Mouse (Mus musculus) stomach, embryonic 16.5 days (tissue): ENCODE data around the gene Mov10. TPM values are rescaled to one million over a fixed set of nuclear protein-coding genes. Genes with fewer than 3 reads are reported as not detected.
A peak's percentile ranks its signal among the peaks of the same experiment; 100 is the strongest.

ENCODE experiments used
- ATAC-seq: fragments of 200-750 bp; cut with Nextera tagmentation; 2 replicates; pipeline ENCODE4 v1.8.0; 2017; ENCODE audit warnings: moderate number of reproducible peaks, moderate TSS enrichment; ENCODE audit not compliant: insufficient read depth, low FRiP score
- H3K27ac ChIP-seq: fragments of 300-500 bp; sonication (generic); 2 replicates; pipeline ENCODE4 v1.5.1; 2014; ENCODE audit warnings: low read length
- H3K27me3 ChIP-seq: fragments of 300-500 bp; sonication (generic); 2 replicates; pipeline ENCODE4 v1.6.1; 2014; ENCODE audit warnings: low read length, control low read depth, mixed read lengths; ENCODE audit not compliant: control insufficient read depth, insufficient read depth
- H3K36me3 ChIP-seq: fragments of 300-500 bp; sonication (generic); 2 replicates; pipeline ENCODE4 v1.6.1; 2014; ENCODE audit warnings: low read length; ENCODE audit not compliant: control insufficient read depth, insufficient read depth
- H3K4me1 ChIP-seq: fragments of 300-500 bp; sonication (generic); 2 replicates; pipeline ENCODE4 v1.6.1; 2014; ENCODE audit warnings: low read length, control low read depth, mixed read lengths; ENCODE audit not compliant: control insufficient read depth, insufficient read depth
- H3K4me2 ChIP-seq: fragments of 300-500 bp; sonication (generic); 2 replicates; pipeline ENCODE4 v1.6.1; 2014; ENCODE audit warnings: low read depth, low read length, mixed read lengths
- H3K4me3 ChIP-seq: fragments of 300-500 bp; sonication (generic); replicated peaks from 2 replicates; pipeline ENCODE4 v1.5.1; 2014; ENCODE audit warnings: mild to moderate bottlenecking, low read length
- H3K9ac ChIP-seq: fragments of 300-500 bp; sonication (generic); 2 replicates; pipeline ENCODE4 v1.6.1; 2014; ENCODE audit warnings: low read length
- H3K9me3 ChIP-seq: fragments of 300-500 bp; sonication (generic); replicated peaks from 2 replicates; pipeline ENCODE4 v1.6.1; 2016; ENCODE audit warnings: low read length, control low read depth; ENCODE audit not compliant: control insufficient read depth
- WGBS: fragments of 180-500 bp; shearing (Covaris S2); extraction: QIAGEN DNeasy Blood & Tissue Kit; methylation state at CpG from one replicate; pipeline ENCODE4 v1.1.7; 2014; 5-methylcytosine and 5-hydroxymethylcytosine counted together
- polyA plus RNA-seq: library from polyadenylated mRNA; unstranded; fragments of >200 nt; fragmentation: Nextera tagmentation; extraction: Ambion mirVana; gene quantifications from 2 replicates; pipeline ENCODE4 v1.2.1, GENCODE M21; 2015

Mov10 gene
- polyA plus RNA-seq, 1 experiment from 2014 or later = 78.2 TPM

GRCm38 (mm10) chr3:104854465-104854864, 36.1 kb upstream of the Mov10 start:
- H3K36me3 ChIP-seq = peaks cover 4% of the 10 kb centered on the region; the same call in 1 of the 2 replicates
- no peaks in the 10 kb centered on the region for H3K27me3 ChIP-seq
- H3K9me3 ChIP-seq = no peaks in the 10 kb centered on the region
- no peak overlapping the region for H3K9ac ChIP-seq
- no peak overlapping the region for H3K4me3 ChIP-seq
- no peak for ATAC-seq
- WGBS = 90% methylated on average over 1 of the region's 1 CpGs
- H3K27ac ChIP-seq = no peak overlapping the region
- H3K4me1 ChIP-seq = no peaks in the 10 kb centered on the region; the same call in 1 of the 2 replicates
- H3K4me2 ChIP-seq = no peak overlapping the region

- 89% methylated on average over 4 of the region's 4 CpGs for WGBS
- Histone ChIP-seq H3K27me3 (no peaks in the 10 kb centered on the region), H3K36me3 (peaks cover 7% of the 10 kb centered on the region; the same call in 1 of the 2 replicates), H3K4me2 (no peak overlapping the region), H3K27ac (no peak overlapping the region), H3K4me1 (no peaks in the 10 kb centered on the region), H3K4me3 (no peak overlapping the region), H3K9ac (no peak overlapping the region), H3K9me3 (no peaks in the 10 kb centered on the region)
- ATAC-seq = no peak
Measured at GRCm38 (mm10) chr3:104846601-104847000, 28.2 kb upstream of the Mov10 start.

- Histone ChIP-seq H3K9ac (no peak overlapping the region), H3K4me3 (no peak overlapping the region), H3K27ac (no peak overlapping the region), H3K27me3 (no peaks in the 10 kb centered on the region), H3K9me3 (no peaks in the 10 kb centered on the region), H3K36me3 (peaks cover 7% of the 10 kb centered on the region; the same call in 1 of the 2 replicates), H3K4me2 (no peak overlapping the region), H3K4me1 (no peaks in the 10 kb centered on the region)
- 95% methylated on average over 5 of the region's 5 CpGs for WGBS
- ATAC-seq = no peak
Measured at GRCm38 (mm10) chr3:104841049-104841448, 22.7 kb upstream of the Mov10 start.

DNA sequence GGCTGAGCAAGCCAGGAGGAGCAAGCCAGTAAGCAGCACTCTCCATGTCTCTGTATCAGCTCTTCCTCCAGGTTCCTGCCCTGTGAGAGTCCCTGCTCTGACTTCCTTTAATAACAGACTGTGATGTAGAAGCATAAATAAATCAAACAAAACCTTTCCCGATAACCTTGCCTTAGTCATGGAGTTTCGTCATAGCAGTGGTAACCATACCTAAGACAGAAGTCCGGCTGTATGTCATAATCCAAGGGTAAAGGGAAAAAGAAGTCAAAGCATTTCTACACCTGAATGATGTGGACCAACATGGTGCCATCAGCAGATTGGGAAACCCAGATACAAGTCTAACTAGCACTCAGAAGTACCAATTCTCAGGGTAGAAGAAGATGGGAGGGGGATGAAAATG, 17.4 kb upstream of the Mov10 start:
- Histone ChIP-seq H3K27ac (no peak overlapping the region), H3K4me2 (no peak overlapping the region), H3K4me1 (no peaks in the 10 kb centered on the region), H3K9ac (no peak overlapping the region), H3K27me3 (no peaks in the 10 kb centered on the region), H3K4me3 (no peak overlapping the region), H3K9me3 (no peaks in the 10 kb centered on the region), H3K36me3 (peaks cover 12% of the 10 kb centered on the region)
- no peak for ATAC-seq
- 91% methylated on average over 3 of the region's 3 CpGs for WGBS

- Histone ChIP-seq H3K4me1 (peaks cover 12% of the 10 kb centered on the region), H3K9ac (no peak overlapping the region), H3K4me3 (no peak overlapping the region), H3K4me2 (no peak overlapping the region), H3K27ac (no peak overlapping the region), H3K27me3 (no peaks in the 10 kb centered on the region), H3K9me3 (no peaks in the 10 kb centered on the region), H3K36me3 (peaks cover 7% of the 10 kb centered on the region; the same call in 1 of the 2 replicates)
- 78% methylated on average over 3 of the region's 3 CpGs for WGBS
- no peak for ATAC-seq
Measured at GRCm38 (mm10) chr3:104822413-104822812, 4.0 kb upstream of the Mov10 start.

- Histone ChIP-seq H3K27ac (no peak overlapping the region), H3K9me3 (no peaks in the 10 kb centered on the region), H3K9ac (no peak overlapping the region), H3K27me3 (no peaks in the 10 kb centered on the region), H3K4me2 (no peak overlapping the region), H3K36me3 (0 out of 2 replicates have a peak, but pooled peaks cover 3% of the 10 kb centered on the region), H3K4me3 (no peak overlapping the region), H3K4me1 (peaks cover 20% of the 10 kb centered on the region)
- no peak for ATAC-seq
- WGBS = 68% methylated on average over 1 of the region's 1 CpGs
Measured at GRCm38 (mm10) chr3:104820426-104820825, 2.1 kb upstream of the Mov10 start.

DNA sequence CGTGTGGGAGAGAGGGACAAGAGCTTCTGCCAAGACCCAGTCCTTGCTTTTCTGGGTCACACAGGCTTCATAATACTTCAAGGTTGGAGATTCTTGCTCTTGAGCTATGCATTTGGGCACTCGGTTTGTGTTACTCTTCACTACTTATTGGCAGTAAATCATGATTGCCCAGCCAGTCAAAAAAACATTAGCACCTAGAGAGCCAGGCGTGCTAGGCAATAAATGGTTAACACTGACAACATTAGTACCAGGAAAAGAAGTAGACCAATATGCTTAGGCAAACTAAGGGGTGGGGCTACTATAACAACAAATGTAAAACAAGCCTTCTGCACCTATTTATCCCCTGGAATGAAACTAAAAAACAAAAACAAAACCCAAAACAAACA, 379 bp upstream of the Mov10 start:
- Histone ChIP-seq H3K9ac (peak overlapping the region; percentile 93), H3K4me2 (peak overlapping the region; percentile 73), H3K4me1 (peaks cover 22% of the 10 kb centered on the region), H3K4me3 (peak overlapping the region; percentile 91), H3K27ac (peak overlapping the region; percentile 97), H3K27me3 (no peaks in the 10 kb centered on the region), H3K36me3 (no peaks in the 10 kb centered on the region), H3K9me3 (no peaks in the 10 kb centered on the region)
- WGBS = 2% methylated on average over 3 of the region's 3 CpGs
- no peak for ATAC-seq

- Histone ChIP-seq H3K4me2 (peak overlapping the region; percentile 73), H3K4me3 (peak overlapping the region; percentile 91), H3K4me1 (peaks cover 22% of the 10 kb centered on the region), H3K9ac (peak overlapping the region; percentile 93), H3K27ac (peak overlapping the region; percentile 97), H3K9me3 (no peaks in the 10 kb centered on the region), H3K27me3 (no peaks in the 10 kb centered on the region), H3K36me3 (no peaks in the 10 kb centered on the region)
- ATAC-seq = peak; percentile 74
- WGBS = 0% methylated on average over 46 of the region's 46 CpGs
Measured at GRCm38 (mm10) chr3:104817481-104817990, 827 bp downstream of the Mov10 start.

DNA sequence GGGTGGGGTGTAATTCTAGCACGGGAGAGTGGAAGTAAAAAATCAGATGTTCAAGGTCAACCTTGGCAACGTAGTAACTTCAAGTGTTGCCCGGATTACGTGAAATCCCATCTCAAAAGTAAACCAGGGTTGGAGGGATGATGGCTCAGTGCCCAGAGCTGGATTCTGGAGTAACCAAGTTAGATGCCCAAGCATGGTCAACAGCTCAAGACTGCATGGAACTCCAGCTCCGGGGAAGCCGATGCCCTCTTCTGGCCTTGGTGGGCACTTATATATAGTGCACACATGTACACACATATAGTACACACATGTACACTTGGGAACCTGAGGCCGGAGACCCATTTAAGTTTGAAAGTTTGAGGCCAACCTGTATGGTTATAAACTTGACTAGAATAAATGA, 2.2 kb downstream of the Mov10 start:
- Histone ChIP-seq H3K4me2 (peak overlapping the region; percentile 73; the same call in 1 of the 2 replicates), H3K27me3 (no peaks in the 10 kb centered on the region), H3K36me3 (no peaks in the 10 kb centered on the region), H3K4me1 (peaks cover 31% of the 10 kb centered on the region), H3K9me3 (no peaks in the 10 kb centered on the region), H3K9ac (no peak overlapping the region), H3K4me3 (no peak overlapping the region), H3K27ac (no peak overlapping the region)
- no peak for ATAC-seq
- WGBS = 85% methylated on average over 7 of the region's 7 CpGs
